Mouse (Mus musculus) megakaryocyte, embryonic 14.5 days (primary cell): Measurements from ENCODE around the gene Ppox. TPM values are rescaled to one million over a fixed set of nuclear protein-coding genes. Genes with fewer than 3 reads are reported as not detected.

Experiments used
- H3K27me3 ChIP-seq: replicated peaks from 2 replicates; pipeline ENCODE3; 2012; ENCODE audit warnings: inconsistent platforms
- H3K36me3 ChIP-seq: replicated peaks from 2 replicates; pipeline ENCODE3; 2012; ENCODE audit warnings: low read length, inconsistent platforms, mixed read lengths
- H3K4me1 ChIP-seq: 2 replicates; pipeline ENCODE4 v1.6.1; 2012; ENCODE audit warnings: inconsistent platforms
- H3K4me3 ChIP-seq: replicated peaks from 2 replicates; pipeline ENCODE3; 2012; ENCODE audit warnings: moderate library complexity, mild to moderate bottlenecking, inconsistent platforms
- H3K9me3 ChIP-seq: 2 replicates; pipeline ENCODE4 v1.6.1; 2012; ENCODE audit warnings: inconsistent platforms
- FLI1 ChIP-seq: IDR thresholded peaks from 2 replicates; pipeline ENCODE4 v1.6.1; 2012; ENCODE audit warnings: low read length, inconsistent platforms, mixed read lengths
- GATA1 ChIP-seq: IDR thresholded peaks from 3 replicates; pipeline ENCODE4 v1.6.1; 2012; ENCODE audit warnings: mixed read lengths, low read length, inconsistent platforms, borderline replicate concordance
- polyA plus RNA-seq: library from polyadenylated mRNA; stranded (reverse); fragments of >175 nt; gene quantifications from 2 replicates; pipeline ENCODE4 v1.2.3, GENCODE M21; 2012; ENCODE audit warnings: low replicate concordance; ENCODE audit not compliant: insufficient read depth

The Ppox gene
- polyA plus RNA-seq, 1 experiment, result 17.0 TPM

DNA sequence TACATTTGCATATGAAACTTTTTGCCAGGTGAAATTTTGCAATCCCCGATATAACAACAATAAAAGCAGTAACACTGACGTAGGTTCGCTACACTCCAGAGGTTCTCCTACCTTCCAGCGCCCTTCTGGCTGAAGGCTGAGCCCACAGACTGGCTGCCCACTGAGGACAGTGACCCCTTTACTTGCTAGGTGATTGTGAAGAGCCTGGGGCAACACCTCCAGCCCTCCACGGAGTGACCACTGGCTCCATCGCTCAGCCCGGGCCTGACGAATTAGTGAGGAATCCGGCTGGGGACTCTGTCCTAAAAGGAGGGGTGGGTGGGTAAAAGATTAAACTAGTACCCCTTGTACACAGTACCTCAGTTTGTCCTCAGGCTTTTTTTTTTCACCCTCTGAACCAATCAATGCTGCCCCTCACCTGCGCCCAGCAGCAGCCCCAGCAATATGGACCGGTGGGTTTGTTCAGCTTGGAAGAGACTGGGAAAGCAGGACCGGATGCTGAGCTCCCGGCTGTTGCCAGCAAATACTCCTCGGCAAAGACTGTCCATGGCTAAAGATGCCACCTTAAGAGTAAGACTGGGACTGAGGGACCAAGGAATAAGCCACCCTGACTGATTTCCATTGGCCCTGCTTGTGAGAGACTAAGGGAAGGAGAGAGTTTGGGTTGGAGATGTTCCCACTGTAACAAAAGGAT, 1.8 kb downstream of the Ppox start:
- no peaks in the 10 kb centered on the region for H3K9me3 ChIP-seq
- H3K4me3 ChIP-seq, result no peak overlapping the region

DNA sequence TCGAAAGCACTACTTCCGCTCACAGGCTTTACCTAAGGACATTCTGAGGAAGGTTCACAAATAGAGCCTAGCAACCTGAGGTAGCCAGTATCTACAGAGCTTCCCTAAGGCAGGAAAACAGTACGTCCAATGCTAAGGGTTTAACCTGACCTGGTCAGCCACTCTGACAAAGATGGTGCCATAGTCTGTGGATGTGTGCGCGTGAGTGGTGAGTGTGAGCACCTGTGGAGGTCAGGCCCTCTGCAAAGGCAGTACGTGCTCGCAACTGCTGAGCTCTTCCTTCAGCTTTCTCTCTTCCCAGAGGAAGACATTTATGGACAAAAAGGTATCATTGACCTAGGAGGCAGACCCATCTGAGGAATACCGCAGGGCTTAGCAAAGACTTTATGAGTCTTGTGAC, 2.5 kb downstream of the Ppox start:
- Histone ChIP-seq H3K9me3 (no peaks in the 10 kb centered on the region), H3K36me3 (peaks cover 72% of the 10 kb centered on the region), H3K4me1 (peaks cover 24% of the 10 kb centered on the region), H3K4me3 (no peak overlapping the region), H3K27me3 (no peaks in the 10 kb centered on the region)
- TF ChIP-seq FLI1 (no peak), GATA1 (no peak)

More for the DNA sequence above, 1.8 kb downstream of the Ppox start:
- peaks cover 29% of the 10 kb centered on the region for H3K4me1 ChIP-seq
- no peaks in the 10 kb centered on the region for H3K27me3 ChIP-seq
- TF ChIP-seq GATA1 (no peak), FLI1 (no peak)
- peaks cover 71% of the 10 kb centered on the region for H3K36me3 ChIP-seq

DNA sequence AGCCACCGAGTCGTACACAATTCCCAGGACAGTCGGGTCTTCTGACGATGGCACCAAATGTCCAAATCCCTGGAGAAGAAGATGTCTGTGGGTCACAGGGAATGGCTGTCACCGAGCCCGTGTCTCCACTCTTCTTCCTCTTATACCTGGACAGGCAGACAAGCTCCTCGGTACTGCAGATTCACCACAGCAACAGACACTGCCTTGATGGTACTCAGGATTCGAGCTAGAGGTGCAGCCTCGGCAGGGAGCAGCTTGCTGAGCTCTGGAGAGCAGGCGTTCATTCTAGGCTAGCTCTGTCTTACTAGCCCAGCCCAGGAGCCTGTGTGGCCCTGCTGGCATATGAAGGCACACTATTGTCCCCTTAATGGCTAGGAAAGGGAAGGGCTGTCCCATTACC, 3.2 kb downstream of the Ppox start:
- H3K9me3 ChIP-seq, result no peaks in the 10 kb centered on the region
- TF ChIP-seq FLI1 (no peak), GATA1 (no peak)
- no peak overlapping the region for H3K4me3 ChIP-seq
- no peaks in the 10 kb centered on the region for H3K27me3 ChIP-seq
- H3K36me3 ChIP-seq, result peaks cover 72% of the 10 kb centered on the region
- H3K4me1 ChIP-seq, result peaks cover 22% of the 10 kb centered on the region

DNA sequence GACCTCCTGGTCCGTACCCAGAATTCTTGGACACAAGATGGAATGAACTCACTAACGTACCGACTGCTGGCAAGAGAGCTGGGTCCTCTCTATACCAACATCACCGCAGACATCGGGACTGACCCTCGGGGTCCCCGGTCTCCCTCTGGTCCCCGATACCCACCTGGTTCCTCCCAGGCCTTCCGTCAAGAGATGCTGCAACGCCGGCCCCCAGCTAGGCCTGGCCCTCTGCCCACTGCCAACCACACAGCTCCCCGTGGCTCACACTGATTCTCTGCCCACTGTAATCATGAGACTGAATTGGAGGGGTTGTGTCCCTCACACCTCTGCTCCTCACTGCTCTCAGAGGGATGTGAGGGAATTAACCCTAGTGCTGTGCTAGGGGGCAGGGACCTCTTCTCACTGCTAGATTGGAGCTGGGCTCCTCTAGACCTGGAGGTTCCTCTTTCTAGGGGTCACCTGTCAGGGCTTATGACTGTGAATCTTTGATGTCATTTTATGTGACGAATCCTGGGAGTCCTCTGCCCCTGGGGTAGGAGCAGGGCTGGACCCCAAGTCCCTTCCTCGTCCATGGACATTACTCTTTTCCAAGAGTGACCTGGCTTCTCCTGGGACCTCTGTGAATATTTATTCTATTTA, 4.8 kb downstream of the Ppox start:
- H3K36me3 ChIP-seq, result peaks cover 76% of the 10 kb centered on the region
- no peak for TF ChIP-seq FLI1
- TF ChIP-seq GATA1, result no peak
- H3K4me1 ChIP-seq, result peaks cover 27% of the 10 kb centered on the region
- H3K27me3 ChIP-seq, result no peaks in the 10 kb centered on the region
- no peaks in the 10 kb centered on the region for H3K9me3 ChIP-seq
- no peak overlapping the region for H3K4me3 ChIP-seq

DNA sequence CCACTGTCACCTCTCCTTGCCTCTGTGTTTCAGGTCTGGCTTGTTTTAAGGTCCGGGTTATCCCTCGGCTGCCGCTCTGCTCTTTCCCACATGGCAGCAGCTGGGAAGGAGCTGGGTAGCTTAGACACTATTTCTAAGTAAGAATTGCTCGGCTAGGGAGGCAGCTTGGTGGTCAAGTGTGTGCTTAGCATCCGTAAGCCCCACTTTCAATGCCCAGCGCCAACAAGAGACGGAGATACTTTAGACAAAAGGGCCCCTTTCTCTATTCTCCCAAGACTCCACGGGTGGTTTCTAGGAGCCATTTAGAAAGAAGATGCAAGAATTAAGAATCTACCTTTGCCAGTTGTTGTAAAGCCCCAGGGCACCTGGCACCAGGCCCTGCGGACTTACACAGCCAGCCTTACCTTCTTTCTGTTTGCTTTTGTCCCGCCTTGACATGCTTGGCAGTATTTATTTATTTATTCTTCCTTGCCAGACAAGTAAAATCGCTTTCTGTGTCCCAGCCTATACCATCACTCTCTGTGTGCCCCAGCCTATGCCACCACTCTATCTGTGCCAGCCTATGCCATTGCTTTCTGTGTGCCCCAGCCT, 5.7 kb downstream of the Ppox start:
- Histone ChIP-seq H3K9me3 (no peaks in the 10 kb centered on the region), H3K4me1 (peaks cover 30% of the 10 kb centered on the region), H3K4me3 (no peak overlapping the region), H3K36me3 (peaks cover 76% of the 10 kb centered on the region), H3K27me3 (no peaks in the 10 kb centered on the region)
- TF ChIP-seq GATA1 (no peak), FLI1 (no peak)

DNA sequence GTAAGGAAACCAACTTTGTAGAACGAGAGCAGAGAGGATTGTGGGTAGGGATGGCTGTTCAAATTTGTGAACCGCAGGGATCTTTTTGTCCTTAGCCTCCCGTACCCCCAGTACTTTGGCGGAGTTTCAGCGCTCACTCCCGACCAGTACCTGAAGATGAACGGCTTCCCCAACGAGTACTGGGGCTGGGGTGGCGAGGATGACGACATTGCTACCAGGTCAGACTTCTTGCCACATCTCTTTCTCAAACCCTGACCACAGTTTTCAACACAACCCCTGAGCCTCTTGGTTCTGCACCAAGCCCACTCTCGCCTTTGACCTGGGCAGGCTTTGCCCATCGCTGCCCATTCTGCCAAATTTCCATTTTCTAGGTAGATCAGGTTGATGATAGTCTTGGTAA, 6.8 kb downstream of the Ppox start:
- TF ChIP-seq GATA1 (no peak), FLI1 (no peak)
- Histone ChIP-seq H3K36me3 (peaks cover 76% of the 10 kb centered on the region), H3K4me3 (no peak overlapping the region), H3K4me1 (peaks cover 30% of the 10 kb centered on the region), H3K9me3 (no peaks in the 10 kb centered on the region), H3K27me3 (no peaks in the 10 kb centered on the region)

DNA sequence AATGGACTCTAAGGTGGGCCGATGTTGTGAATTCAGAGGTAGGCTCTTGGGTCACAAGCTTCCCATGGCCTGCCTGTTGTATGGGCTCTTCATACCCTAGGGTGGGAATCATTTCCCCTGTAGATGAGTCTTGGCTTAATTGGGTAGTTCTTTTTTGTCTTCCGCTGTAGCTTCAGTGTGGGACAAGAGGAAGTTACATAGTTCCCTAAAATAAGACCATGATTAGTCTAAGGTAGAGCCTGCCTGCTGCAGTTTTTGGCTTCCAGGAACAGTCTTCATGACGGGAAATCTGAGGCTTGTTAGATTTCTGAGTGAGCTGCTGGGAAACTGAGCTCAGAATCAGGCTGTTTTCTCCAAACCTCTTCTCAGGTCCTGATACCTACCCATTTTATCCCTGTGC, 8.9 kb downstream of the Ppox start:
- no peaks in the 10 kb centered on the region for H3K9me3 ChIP-seq
- peaks cover 30% of the 10 kb centered on the region for H3K4me1 ChIP-seq
- TF ChIP-seq GATA1, result no peak
- H3K27me3 ChIP-seq, result no peaks in the 10 kb centered on the region
- H3K4me3 ChIP-seq, result no peak overlapping the region
- H3K36me3 ChIP-seq, result peaks cover 55% of the 10 kb centered on the region

DNA sequence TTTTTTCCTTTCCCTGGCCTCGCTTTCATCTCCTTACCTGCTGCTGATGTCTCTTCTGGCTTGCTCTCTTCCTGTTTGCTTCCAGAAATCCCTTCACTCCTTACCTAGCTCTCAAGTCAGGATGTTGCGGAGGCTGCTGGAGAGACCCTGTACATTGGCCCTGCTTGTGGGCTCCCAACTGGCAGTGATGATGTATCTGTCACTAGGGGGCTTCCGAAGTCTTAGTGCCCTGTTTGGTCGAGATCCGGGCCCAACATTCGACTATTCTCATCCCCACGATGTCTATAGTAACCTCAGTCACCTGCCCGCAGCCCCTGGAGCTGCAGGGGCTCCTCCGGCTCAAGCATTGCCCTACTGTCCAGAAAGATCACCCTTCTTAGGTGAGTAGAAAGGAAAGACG, 9.4 kb downstream of the Ppox start:
- TF ChIP-seq FLI1, result no peak
- no peak for TF ChIP-seq GATA1
- Histone ChIP-seq H3K36me3 (peaks cover 51% of the 10 kb centered on the region), H3K4me3 (peak overlapping the region; percentile 68), H3K4me1 (peaks cover 31% of the 10 kb centered on the region), H3K9me3 (no peaks in the 10 kb centered on the region), H3K27me3 (no peaks in the 10 kb centered on the region)

DNA sequence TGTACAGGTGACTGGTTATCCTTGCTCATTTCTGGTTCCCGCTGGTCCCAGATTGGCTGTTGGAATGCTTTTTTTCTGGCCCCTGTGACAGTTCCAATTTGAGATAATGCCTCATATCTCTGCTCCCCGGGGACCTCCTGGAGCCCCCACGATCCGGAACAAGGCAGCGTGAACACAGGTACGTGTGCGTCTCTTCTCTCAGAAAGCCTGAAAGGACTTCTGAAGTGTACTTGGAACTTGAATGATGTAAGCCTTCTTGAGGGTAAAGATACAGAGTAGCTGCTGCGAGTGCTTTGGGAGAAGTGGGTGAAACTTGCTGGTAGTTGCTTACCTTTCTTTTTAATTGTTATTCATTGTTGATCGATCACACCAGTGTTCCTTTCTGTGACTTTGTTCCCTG, 9.8 kb downstream of the Ppox start:
- H3K36me3 ChIP-seq, result peaks cover 46% of the 10 kb centered on the region
- H3K4me1 ChIP-seq, result peaks cover 36% of the 10 kb centered on the region
- TF ChIP-seq FLI1 (no peak), GATA1 (no peak)
- no peaks in the 10 kb centered on the region for H3K27me3 ChIP-seq
- H3K4me3 ChIP-seq, result peak overlapping the region; percentile 99
- no peaks in the 10 kb centered on the region for H3K9me3 ChIP-seq

DNA sequence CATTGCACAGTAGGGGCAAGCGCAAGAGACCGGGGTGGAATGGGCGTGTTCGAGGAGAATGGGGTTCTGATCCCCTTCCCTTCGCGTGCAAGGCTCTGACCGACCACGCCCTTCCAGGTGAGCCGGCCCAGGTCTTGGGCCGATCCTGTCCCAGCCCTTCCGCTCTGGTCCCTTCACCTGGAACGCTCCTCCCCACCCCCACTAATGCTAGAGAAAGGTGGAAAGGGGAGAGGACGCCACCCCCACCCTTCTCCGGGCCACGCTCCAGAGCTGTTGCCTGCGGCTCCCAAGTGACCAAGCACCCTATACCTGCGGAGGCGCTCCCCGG, 10.4 kb downstream of the Ppox start:
- no peaks in the 10 kb centered on the region for H3K9me3 ChIP-seq
- peaks cover 40% of the 10 kb centered on the region for H3K4me1 ChIP-seq
- H3K4me3 ChIP-seq, result peak overlapping the region; percentile 99
- TF ChIP-seq GATA1 (no peak), FLI1 (no peak)
- no peaks in the 10 kb centered on the region for H3K27me3 ChIP-seq
- H3K36me3 ChIP-seq, result peaks cover 40% of the 10 kb centered on the region
